In genomic region chr7:73392359-73392758, GRCm38 (mm10) we compare ENCODE assay signal across 8 mouse cellular contexts. TPM values are rescaled to one million over a fixed set of nuclear protein-coding genes. Genes with fewer than 3 reads are reported as not detected.
DNase-seq lines count a peak whose midpoint lies in the region; ATAC-seq and TF ChIP-seq lines count a peak whose summit lies in the region.

No protein-coding gene starts in this region.

- no peak for TF ChIP-seq CTCF in lung, embryonic 14.5 days (IDR thresholded peaks at IDR 0.05; ENCODE audit: low read depth)

- no peaks in the 10 kb centered on the region for H3K9me3 ChIP-seq in lung, embryonic 14.5 days (ENCODE audit: low read depth, low read length)
- no peaks in the 10 kb centered on the region for H3K9me3 ChIP-seq in embryonic facial prominence, embryonic 12.5 days
- H3K9me3 ChIP-seq in intestine, embryonic 16.5 days (ENCODE audit: control insufficient read depth, low read length) = no peaks in the 10 kb centered on the region
- no peaks in the 10 kb centered on the region for H3K9me3 ChIP-seq in neural tube, embryonic 14.5 days (ENCODE audit: control insufficient read depth, low read length)

- peaks cover 15% of the 10 kb centered on the region for H3K4me1 ChIP-seq in lung, embryonic 14.5 days (ENCODE audit: insufficient read depth)
- H3K4me1 ChIP-seq in embryonic facial prominence, embryonic 12.5 days = peaks cover 40% of the 10 kb centered on the region
- peaks cover 19% of the 10 kb centered on the region for H3K4me1 ChIP-seq in intestine, embryonic 16.5 days (ENCODE audit: control insufficient read depth, insufficient read depth, low read length)
- peaks cover 24% of the 10 kb centered on the region for H3K4me1 ChIP-seq in neural tube, embryonic 14.5 days (ENCODE audit: control insufficient read depth, insufficient read depth, low read length)

- no peak for ATAC-seq in lung, embryonic 14.5 days (ENCODE audit: insufficient read depth)
- no peak for ATAC-seq in embryonic facial prominence, embryonic 12.5 days (ENCODE audit: insufficient number of reproducible peaks, insufficient read depth, low FRiP score, low TSS enrichment)
- ATAC-seq in intestine, embryonic 16.5 days = no peak
- ATAC-seq in neural tube, embryonic 14.5 days (ENCODE audit: low read depth) = no peak

- 0 out of 2 replicates have a peak, but pooled peaks cover 5% of the 10 kb centered on the region for H3K36me3 ChIP-seq in lung, embryonic 14.5 days (ENCODE audit: insufficient read depth)
- H3K36me3 ChIP-seq in embryonic facial prominence, embryonic 12.5 days = peaks cover 4% of the 10 kb centered on the region; the same call in 1 of the 2 replicates
- H3K36me3 ChIP-seq in intestine, embryonic 16.5 days (ENCODE audit: control insufficient read depth, insufficient read depth, low read length) = no peaks in the 10 kb centered on the region
- no peaks in the 10 kb centered on the region for H3K36me3 ChIP-seq in neural tube, embryonic 14.5 days (ENCODE audit: control insufficient read depth, insufficient read depth, low read length)

- H3K27ac ChIP-seq in lung, embryonic 14.5 days (ENCODE audit: low read depth) = peak overlapping the region; percentile 98
- H3K27ac ChIP-seq in embryonic facial prominence, embryonic 12.5 days = peak overlapping the region; percentile 99
- H3K27ac ChIP-seq in intestine, embryonic 16.5 days (ENCODE audit: low read length) = peak overlapping the region; percentile 69
- H3K27ac ChIP-seq in neural tube, embryonic 14.5 days (ENCODE audit: low read depth, low read length) = peak overlapping the region; percentile 91

- H3K27me3 ChIP-seq in lung, embryonic 14.5 days (ENCODE audit: insufficient read depth, low read length) = no peaks in the 10 kb centered on the region
- no peaks in the 10 kb centered on the region for H3K27me3 ChIP-seq in embryonic facial prominence, embryonic 12.5 days
- H3K27me3 ChIP-seq in intestine, embryonic 16.5 days (replicated peaks; ENCODE audit: control insufficient read depth, insufficient read depth, low read length) = peaks cover 6% of the 10 kb centered on the region; the same call in 1 of the 2 replicates
- no peaks in the 10 kb centered on the region for H3K27me3 ChIP-seq in neural tube, embryonic 14.5 days (ENCODE audit: control insufficient read depth, insufficient read depth, low read length)

- H3K9ac ChIP-seq in lung, embryonic 14.5 days = peak overlapping the region; percentile 94
- peak overlapping the region; percentile 91 for H3K9ac ChIP-seq in embryonic facial prominence, embryonic 12.5 days
- peak overlapping the region; percentile 81 for H3K9ac ChIP-seq in intestine, embryonic 16.5 days (ENCODE audit: low read depth, low read length)
- peak overlapping the region; percentile 77 for H3K9ac ChIP-seq in neural tube, embryonic 14.5 days (replicated peaks; ENCODE audit: low read depth, low read length)

- 0% methylated on average over 9 of the region's 9 CpGs for WGBS in lung, embryonic 14.5 days
- WGBS in embryonic facial prominence, embryonic 12.5 days = 1% methylated on average over 9 of the region's 9 CpGs
- 7% methylated on average over 9 of the region's 9 CpGs for WGBS in intestine, embryonic 16.5 days
- 2% methylated on average over 9 of the region's 9 CpGs for whole genome bisulfite sequencing in neural tube, embryonic 14.5 days

- peak overlapping the region; percentile 84 for H3K4me3 ChIP-seq in lung, embryonic 14.5 days (ENCODE audit: low read depth, low read length)
- peak overlapping the region; percentile 85 for H3K4me3 ChIP-seq in embryonic facial prominence, embryonic 12.5 days
- H3K4me3 ChIP-seq in intestine, embryonic 16.5 days (ENCODE audit: low read length) = peak overlapping the region; percentile 69
- peak overlapping the region; percentile 55 for H3K4me3 ChIP-seq in neural tube, embryonic 14.5 days (ENCODE audit: low read depth, low read length)

- DNase-seq in lung, embryonic 14.5 days = peak; percentile 67
- DNase-seq in lung, postnatal 25 days (ENCODE audit: low spot score) = no peak
- no peak for DNase-seq in left cerebral cortex, adult 11 months (ENCODE audit: low spot score)
- DNase-seq in spleen, postnatal 14 days (ENCODE audit: low spot score in 2 of 2) = no peak
- DNase-seq in ovary, adult 18-20 months (ENCODE audit: low spot score) = no peak

- H3K4me2 ChIP-seq in lung, embryonic 14.5 days = peak overlapping the region; percentile 79
- H3K4me2 ChIP-seq in embryonic facial prominence, embryonic 12.5 days (replicated peaks) = peak overlapping the region; percentile 71
- peak overlapping the region; percentile 87 for H3K4me2 ChIP-seq in intestine, embryonic 16.5 days (ENCODE audit: low read depth, low read length)
- peak overlapping the region; percentile 83 for H3K4me2 ChIP-seq in neural tube, embryonic 14.5 days (ENCODE audit: low read depth, low read length)

RNA-seq across cellular contexts. Expression of gene Rgma, which starts 17.1 kb away (rescaled TPM):
- 19.0 and 22.8 TPM in 2 replicates for polyA plus RNA-seq in lung, embryonic 14.5 days (2014; fragmentation: Nextera tagmentation; extraction: Ambion mirVana)
- 24.3 and 28.1 TPM in 2 replicates for polyA plus RNA-seq in embryonic facial prominence, embryonic 12.5 days (2016; fragmentation: Nextera tagmentation; extraction: Ambion mirVana)
- polyA plus RNA-seq in intestine, embryonic 16.5 days (2015; fragmentation: Nextera tagmentation; extraction: Ambion mirVana) = 5.3 and 5.8 TPM in 2 replicates
- 46.6 and 58.4 TPM in 2 replicates for polyA plus RNA-seq in neural tube, embryonic 14.5 days (2014; fragmentation: Nextera tagmentation; extraction: Ambion mirVana)
